Mouse (Mus musculus) liver, postnatal 0 days (tissue): Measurements from ENCODE around the gene Dnah2. TPM values are rescaled to one million over a fixed set of nuclear protein-coding genes. Genes with fewer than 3 reads are reported as not detected.

Experiments used
- ATAC-seq: fragments of 200-750 bp; cut with Nextera tagmentation; 2 replicates; pipeline ENCODE4 v1.8.0; 2017; ENCODE audit warnings: mild to moderate bottlenecking, moderate library complexity
- DNase-seq: peaks from one replicate; pipeline ENCODE4 v3.0.0-alpha.2; 2016
- H3K27ac ChIP-seq: fragments of 300-500 bp; sonication (generic); 2 replicates; pipeline ENCODE4 v1.5.1; 2014; ENCODE audit warnings: antibody characterized with exemption, moderate library complexity, mild to moderate bottlenecking, low read depth
- H3K27me3 ChIP-seq: fragments of 300-500 bp; sonication (generic); 2 replicates; pipeline ENCODE4 v1.6.1; 2014; ENCODE audit warnings: low read length, control low read depth, mixed read lengths; ENCODE audit not compliant: insufficient read depth
- H3K36me3 ChIP-seq: fragments of 300-500 bp; sonication (generic); replicated peaks from 2 replicates; pipeline ENCODE4 v1.6.1; 2014; ENCODE audit warnings: mild to moderate bottlenecking, control low read depth, low read length, moderate library complexity, mixed read lengths; ENCODE audit not compliant: insufficient read depth
- H3K4me1 ChIP-seq: fragments of 300-500 bp; sonication (generic); 2 replicates; pipeline ENCODE4 v1.6.1; 2014; ENCODE audit warnings: antibody characterized with exemption, mild to moderate bottlenecking, control low read depth; ENCODE audit not compliant: insufficient read depth
- H3K4me2 ChIP-seq: fragments of 300-500 bp; sonication (generic); 2 replicates; pipeline ENCODE4 v1.6.1; 2014; ENCODE audit warnings: low read depth, mild to moderate bottlenecking, low read length, moderate library complexity, mixed read lengths
- H3K4me3 ChIP-seq: fragments of 300-500 bp; sonication (generic); 2 replicates; pipeline ENCODE4 v1.5.1; 2014; ENCODE audit warnings: low read depth, low read length
- H3K9ac ChIP-seq: fragments of 300-500 bp; sonication (generic); replicated peaks from 2 replicates; pipeline ENCODE4 v1.6.1; 2014; ENCODE audit warnings: mild to moderate bottlenecking, moderate library complexity
- H3K9me3 ChIP-seq: fragments of 300-500 bp; sonication (generic); 2 replicates; pipeline ENCODE4 v1.6.1; 2016; ENCODE audit warnings: mild to moderate bottlenecking, control low read depth, low read length, mixed read lengths
- CTCF ChIP-seq: sonication (generic); IDR thresholded peaks from 2 replicates; pipeline ENCODE4 v1.5.1; 2016; ENCODE audit warnings: antibody characterized with exemption, low read depth
- EP300 ChIP-seq: IDR thresholded peaks from 2 replicates; pipeline ENCODE4 v1.6.1; 2016; ENCODE audit warnings: antibody characterized with exemption, low read depth, mild to moderate bottlenecking
- WGBS: fragments of 180-500 bp; shearing (Covaris S2); extraction: QIAGEN DNeasy Blood & Tissue Kit; methylation state at CpG from one replicate; pipeline ENCODE4 v1.1.7; 2014; ENCODE audit not compliant: insufficient replicate concordance; 5-methylcytosine and 5-hydroxymethylcytosine counted together
- polyA plus RNA-seq: library from polyadenylated mRNA; unstranded; fragments of >200 nt; fragmentation: Nextera tagmentation; extraction: Ambion mirVana; gene quantifications from 2 replicates; pipeline ENCODE4 v1.2.1, GENCODE M21; 2015

Gene Dnah2
- polyA plus RNA-seq, 1 experiment from 2014 or later: 0.04 TPM

GRCm38 (mm10) chr11:69513840-69514239 is 35.1 kb downstream of the Dnah2 start:
- H3K9me3 ChIP-seq: no peaks in the 10 kb centered on the region
- 7% methylated on average over 6 of the region's 6 CpGs for WGBS
- no peak overlapping the region for H3K9ac ChIP-seq
- no peaks in the 10 kb centered on the region for H3K4me1 ChIP-seq
- no peak overlapping the region for H3K4me2 ChIP-seq
- TF ChIP-seq EP300 (no peak), CTCF (peak; percentile 86)
- no peak overlapping the region for H3K27ac ChIP-seq
- no peaks in the 10 kb centered on the region for H3K36me3 ChIP-seq
- no peak overlapping the region for H3K4me3 ChIP-seq
- peak; percentile 67 for DNase-seq
- peak; percentile 58; the same call in 1 of the 2 replicates for ATAC-seq
- H3K27me3 ChIP-seq: no peaks in the 10 kb centered on the region

DNA sequence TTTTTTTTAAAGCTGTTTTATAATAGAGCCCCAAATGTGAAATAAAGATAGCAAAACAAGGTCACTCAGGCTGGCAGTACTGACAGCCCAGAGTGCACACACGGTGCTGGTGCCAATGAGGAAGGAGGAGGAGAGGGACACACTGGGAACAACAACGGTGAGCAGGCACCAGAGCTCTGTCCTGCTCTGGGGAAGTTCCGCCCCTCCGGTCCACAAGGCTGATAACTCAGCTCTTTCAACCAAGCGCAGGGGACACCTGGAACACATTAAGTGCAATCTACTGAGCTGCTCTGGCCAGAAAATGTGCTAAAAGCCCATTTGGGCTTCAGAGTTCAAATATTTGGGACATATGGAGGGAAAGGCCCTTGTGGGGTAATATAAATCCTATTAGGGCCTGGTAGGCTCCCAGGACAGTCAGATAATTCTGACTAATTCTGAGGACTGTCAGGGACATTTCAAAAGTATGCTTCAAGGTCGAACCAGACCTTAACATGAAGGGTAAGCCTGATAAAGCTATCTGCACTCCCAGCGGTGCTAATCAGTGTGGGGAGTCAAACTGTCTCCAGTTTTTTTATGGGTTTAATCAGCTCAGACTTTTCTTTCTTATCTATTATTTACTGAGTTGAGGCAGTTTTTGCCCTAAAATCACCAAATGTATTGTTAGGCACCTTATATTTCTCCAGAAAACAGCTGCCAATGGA is 38.0 kb downstream of the Dnah2 start:
- peak; percentile 36; the same call in 1 of the 2 replicates for ATAC-seq
- Histone ChIP-seq H3K36me3 (no peaks in the 10 kb centered on the region), H3K9me3 (no peaks in the 10 kb centered on the region), H3K4me3 (no peak overlapping the region), H3K4me2 (no peak overlapping the region), H3K27me3 (no peaks in the 10 kb centered on the region), H3K27ac (no peak overlapping the region), H3K4me1 (no peaks in the 10 kb centered on the region), H3K9ac (no peak overlapping the region)
- DNase-seq: no peak
- 32% methylated on average over 7 of the region's 7 CpGs for WGBS
- peak; percentile 91 for TF ChIP-seq EP300
- TF ChIP-seq CTCF: no peak

DNA sequence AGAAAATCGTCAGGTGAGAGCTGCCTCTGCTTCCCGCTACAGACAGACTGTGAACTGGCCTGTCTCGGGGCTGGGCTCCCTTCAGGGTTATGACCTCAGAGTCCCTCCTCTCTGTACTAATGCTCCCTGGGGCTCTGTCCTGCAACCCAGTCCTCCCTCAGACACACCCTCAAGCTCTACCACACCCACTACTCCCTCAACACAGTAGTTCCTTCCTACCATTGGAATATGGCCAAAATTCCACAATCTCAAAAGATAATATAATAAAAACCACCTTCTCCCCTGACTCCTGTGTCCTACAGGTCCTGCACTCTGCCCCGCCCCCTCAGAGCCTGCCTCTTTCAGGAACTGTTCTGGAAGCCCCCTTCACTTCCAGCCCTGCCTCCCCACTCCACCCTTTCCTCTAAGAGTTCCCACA is 45.0 kb downstream of the Dnah2 start:
- TF ChIP-seq EP300 (no peak), CTCF (no peak)
- no peaks in the 10 kb centered on the region for H3K36me3 ChIP-seq
- no peaks in the 10 kb centered on the region; the same call in 1 of the 2 replicates for H3K4me1 ChIP-seq
- no peak overlapping the region for H3K27ac ChIP-seq
- 0 out of 2 replicates have a peak, but pooled peaks have one; percentile 44 for ATAC-seq
- H3K4me2 ChIP-seq: no peak overlapping the region
- no peak overlapping the region for H3K9ac ChIP-seq
- no peak for DNase-seq
- 45% methylated on average over 4 of the region's 4 CpGs for WGBS
- no peak overlapping the region for H3K4me3 ChIP-seq
- no peaks in the 10 kb centered on the region for H3K27me3 ChIP-seq
- no peaks in the 10 kb centered on the region for H3K9me3 ChIP-seq

- Histone ChIP-seq H3K9me3 (no peaks in the 10 kb centered on the region), H3K9ac (no peak overlapping the region), H3K4me3 (no peak overlapping the region), H3K27me3 (no peaks in the 10 kb centered on the region), H3K4me2 (no peak overlapping the region), H3K27ac (no peak overlapping the region), H3K4me1 (no peaks in the 10 kb centered on the region; the same call in 1 of the 2 replicates), H3K36me3 (no peaks in the 10 kb centered on the region)
- 58% methylated on average over 9 of the region's 9 CpGs for WGBS
- DNase-seq (no peak), ATAC-seq (no peak)
- TF ChIP-seq EP300 (no peak), CTCF (no peak)
Measured at GRCm38 (mm10) chr11:69501555-69501954, 47.4 kb downstream of the Dnah2 start.

DNA sequence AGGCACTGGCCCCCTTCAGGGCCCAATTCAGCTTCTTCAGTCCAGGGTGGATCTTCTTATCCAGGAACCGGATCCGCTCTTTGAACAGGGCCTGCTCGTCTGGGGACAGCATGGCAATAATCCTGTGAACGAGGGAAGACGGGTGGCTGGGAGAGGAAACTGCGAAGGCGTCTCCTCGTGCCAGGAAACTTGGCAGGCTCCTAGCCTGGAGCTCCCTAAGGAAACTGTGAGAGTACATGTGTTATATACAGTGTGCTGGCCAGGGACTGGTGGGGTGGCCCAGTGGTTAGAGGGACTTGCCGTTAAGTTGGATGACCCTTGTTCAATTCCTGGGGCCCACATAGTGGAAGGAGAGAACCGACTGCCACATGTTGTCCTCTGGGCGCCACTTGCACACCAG is 49.8 kb downstream of the Dnah2 start:
- no peak overlapping the region for H3K4me2 ChIP-seq
- no peaks in the 10 kb centered on the region for H3K9me3 ChIP-seq
- DNase-seq (no peak), ATAC-seq (no peak)
- H3K4me3 ChIP-seq: no peak overlapping the region
- H3K4me1 ChIP-seq: no peaks in the 10 kb centered on the region
- 86% methylated on average over 11 of the region's 11 CpGs for WGBS
- no peaks in the 10 kb centered on the region for H3K27me3 ChIP-seq
- no peak overlapping the region for H3K9ac ChIP-seq
- H3K36me3 ChIP-seq: no peaks in the 10 kb centered on the region
- no peak overlapping the region for H3K27ac ChIP-seq
- TF ChIP-seq EP300: no peak
- TF ChIP-seq CTCF: no peak

DNA sequence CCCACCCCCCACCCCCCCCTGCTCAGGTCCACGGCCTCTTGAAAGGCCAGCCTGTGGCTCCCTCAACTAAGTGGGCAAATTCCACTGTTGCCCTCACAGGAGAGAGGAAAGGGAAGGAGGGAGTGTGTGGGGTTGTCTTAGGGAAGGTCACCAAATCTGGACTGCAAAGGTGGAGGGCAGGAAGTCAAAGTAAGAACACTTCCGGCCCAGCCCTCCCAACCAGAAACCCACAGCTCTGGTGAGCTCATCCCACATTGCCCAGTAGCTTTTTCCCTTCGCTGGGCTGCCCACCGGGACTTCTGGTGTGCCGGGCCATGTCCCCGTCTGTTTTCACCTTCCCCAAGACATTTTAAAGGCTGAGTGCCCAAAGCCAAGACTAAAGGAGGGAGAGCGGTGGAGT is 57.2 kb downstream of the Dnah2 start:
- Histone ChIP-seq H3K4me1 (no peaks in the 10 kb centered on the region), H3K9ac (no peak overlapping the region), H3K27ac (no peak overlapping the region), H3K36me3 (no peaks in the 10 kb centered on the region), H3K4me3 (no peak overlapping the region), H3K9me3 (no peaks in the 10 kb centered on the region), H3K27me3 (no peaks in the 10 kb centered on the region), H3K4me2 (no peak overlapping the region)
- TF ChIP-seq EP300: no peak
- WGBS: 55% methylated on average over 7 of the region's 7 CpGs
- no peak for ATAC-seq
- DNase-seq: no peak
